Mouse (Mus musculus): ENCODE results near the gene Rnd2.

DNA sequence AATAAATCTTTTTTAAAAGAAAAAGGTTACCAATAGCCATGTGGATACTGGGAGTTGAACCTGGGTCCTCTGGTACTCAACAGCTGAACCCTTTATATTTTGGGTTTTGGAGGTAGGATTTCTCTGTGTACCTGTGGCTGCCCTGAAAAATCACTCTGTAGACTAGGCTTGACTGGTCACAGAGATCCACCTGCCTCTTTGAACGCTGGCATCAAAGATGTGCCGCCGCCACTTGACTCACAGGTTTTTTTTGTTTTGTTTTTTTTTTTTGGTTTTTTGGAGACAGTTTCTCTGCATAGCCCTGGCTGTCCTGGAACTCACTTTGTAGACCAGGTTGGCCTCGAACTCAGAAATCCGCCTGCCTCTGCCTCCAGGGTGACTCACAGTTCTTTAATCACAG lies 17.0 kb upstream of the Rnd2 start:
- TF ChIP-seq POLR2A (IDR thresholded peaks at IDR 0.05; ENCODE audit: borderline replicate concordance, low read depth, low read length), result no peak
- no peak for TF ChIP-seq CTCF (IDR thresholded peaks at IDR 0.05; ENCODE audit: low read depth, low read length)

Data from bone marrow macrophage, adult 2 months (primary cell).